14 mouse cellular contexts compared by ENCODE assay signal in the genomic region with DNA sequence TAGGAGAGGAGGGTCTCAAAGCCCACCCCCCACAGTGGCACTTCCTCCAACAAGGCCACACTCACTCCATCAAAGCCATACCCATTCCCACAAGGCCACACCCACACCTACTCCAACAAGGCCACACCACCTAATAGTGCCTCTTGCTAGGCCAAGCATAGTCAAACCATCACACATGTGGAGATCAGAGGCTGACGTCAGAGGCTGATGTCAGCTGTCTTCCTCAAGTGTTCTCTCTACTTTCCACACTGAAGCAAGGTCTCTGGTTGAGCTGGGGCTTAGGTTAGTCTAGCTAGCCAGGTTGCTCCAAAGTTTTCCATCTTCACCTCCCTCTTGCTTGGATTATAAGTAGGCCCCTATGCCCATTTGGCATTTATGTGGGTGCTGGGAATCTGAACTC. TPM values are rescaled to one million over a fixed set of nuclear protein-coding genes. Genes with fewer than 3 reads are reported as not detected.
DNase-seq lines count a peak whose midpoint lies in the region; ATAC-seq and TF ChIP-seq lines count a peak whose summit lies in the region.
"Had no signal": no experiment of that assay in that cellular context is flagged by ENCODE, and none has a peak within 500 bp of the region (broad histone marks: within the 10 kb centered on the region; RNA-seq: fewer than 3 reads in every experiment).

No protein-coding gene starts in this region.

- TF ChIP-seq CTCF in stomach, postnatal 0 days (IDR thresholded peaks at IDR 0.05; ENCODE audit: low read depth), result no peak

- no peak for TF ChIP-seq EP300 in stomach, postnatal 0 days (optimal IDR thresholded peaks at IDR 0.05)

- no peaks in the 10 kb centered on the region for H3K9me3 ChIP-seq in kidney, embryonic 14.5 days (ENCODE audit: control insufficient read depth, low read length)
- H3K9me3 ChIP-seq in stomach, embryonic 15.5 days, result no peaks in the 10 kb centered on the region
- no peaks in the 10 kb centered on the region for H3K9me3 ChIP-seq in stomach, postnatal 0 days (ENCODE audit: control insufficient read depth, low read length)
- no peaks in the 10 kb centered on the region for H3K9me3 ChIP-seq in hindbrain, embryonic 12.5 days (replicated peaks)
- H3K9me3 ChIP-seq: embryonic facial prominence, embryonic 13.5 days; forebrain, embryonic 13.5 days; heart, embryonic 12.5 days; midbrain, embryonic 15.5 days had no signal

- H3K4me3 ChIP-seq in kidney, embryonic 14.5 days (ENCODE audit: low read length), result no peak overlapping the region
- H3K4me3 ChIP-seq in stomach, embryonic 15.5 days (replicated peaks), result no peak overlapping the region
- no peak overlapping the region for H3K4me3 ChIP-seq in stomach, postnatal 0 days (ENCODE audit: low read depth, low read length)
- no peak overlapping the region for H3K4me3 ChIP-seq in hindbrain, embryonic 12.5 days
- H3K4me3 ChIP-seq: embryonic facial prominence, embryonic 13.5 days; forebrain, embryonic 13.5 days; gastrocnemius, adult 2 months; heart, embryonic 12.5 days; midbrain, embryonic 15.5 days had no signal

- H3K9ac ChIP-seq in kidney, embryonic 14.5 days (ENCODE audit: low read depth, low read length), result no peak overlapping the region
- no peak overlapping the region for H3K9ac ChIP-seq in stomach, embryonic 15.5 days
- H3K9ac ChIP-seq in stomach, postnatal 0 days (ENCODE audit: low read length), result no peak overlapping the region
- no peak overlapping the region for H3K9ac ChIP-seq in hindbrain, embryonic 12.5 days
- H3K9ac ChIP-seq: embryonic facial prominence, embryonic 13.5 days; forebrain, embryonic 13.5 days; heart, embryonic 12.5 days; midbrain, embryonic 15.5 days had no signal

- no peak overlapping the region for H3K4me2 ChIP-seq in kidney, embryonic 14.5 days (replicated peaks; ENCODE audit: low read depth, low read length)
- no peak overlapping the region for H3K4me2 ChIP-seq in stomach, embryonic 15.5 days
- no peak overlapping the region for H3K4me2 ChIP-seq in stomach, postnatal 0 days (replicated peaks; ENCODE audit: low read depth)
- H3K4me2 ChIP-seq in hindbrain, embryonic 12.5 days (replicated peaks), result no peak overlapping the region
- H3K4me2 ChIP-seq: embryonic facial prominence, embryonic 13.5 days; forebrain, embryonic 13.5 days; heart, embryonic 12.5 days; midbrain, embryonic 15.5 days had no signal

- peak overlapping the region; percentile 44; the same call in 1 of the 2 replicates for H3K27ac ChIP-seq in kidney, embryonic 14.5 days (ENCODE audit: low read depth, low read length)
- H3K27ac ChIP-seq in stomach, embryonic 15.5 days, result peak overlapping the region; percentile 71; the same call in 1 of the 2 replicates
- H3K27ac ChIP-seq in stomach, postnatal 0 days (replicated peaks), result no peak overlapping the region
- H3K27ac ChIP-seq in hindbrain, embryonic 12.5 days, result no peak overlapping the region
- H3K27ac ChIP-seq: embryonic facial prominence, embryonic 13.5 days; forebrain, embryonic 13.5 days; gastrocnemius, adult 2 months; midbrain, embryonic 15.5 days had no signal

- no peaks in the 10 kb centered on the region for H3K27me3 ChIP-seq in kidney, embryonic 14.5 days (ENCODE audit: control insufficient read depth, insufficient read depth, low read length)
- no peaks in the 10 kb centered on the region for H3K27me3 ChIP-seq in stomach, embryonic 15.5 days (replicated peaks)
- no peaks in the 10 kb centered on the region for H3K27me3 ChIP-seq in stomach, postnatal 0 days (ENCODE audit: control insufficient read depth, insufficient read depth, low read length)
- no peaks in the 10 kb centered on the region for H3K27me3 ChIP-seq in hindbrain, embryonic 12.5 days
- H3K27me3 ChIP-seq: embryonic facial prominence, embryonic 13.5 days; forebrain, embryonic 13.5 days; heart, embryonic 12.5 days; midbrain, embryonic 15.5 days had no signal

- WGBS in kidney, embryonic 14.5 days, result 71% methylated on average over 1 of the region's 1 CpGs
- 71% methylated on average over 1 of the region's 1 CpGs for WGBS in stomach, embryonic 15.5 days
- 76% methylated on average over 1 of the region's 1 CpGs for WGBS in stomach, postnatal 0 days
- WGBS in hindbrain, embryonic 12.5 days, result 81% methylated on average over 1 of the region's 1 CpGs

- no peak for ATAC-seq in kidney, embryonic 14.5 days (ENCODE audit: low FRiP score, low TSS enrichment)
- no peak for ATAC-seq in stomach, embryonic 15.5 days (ENCODE audit: insufficient read depth, low FRiP score, low read depth)
- no peak for ATAC-seq in stomach, postnatal 0 days (ENCODE audit: low FRiP score, low TSS enrichment)
- ATAC-seq in hindbrain, embryonic 12.5 days (ENCODE audit: low FRiP score), result no peak
- ATAC-seq: forebrain, embryonic 13.5 days; midbrain, embryonic 15.5 days had no signal

- DNase-seq in kidney, adult 8-10 months, result no peak
- DNase-seq in stomach, postnatal 0 days (ENCODE audit: low spot score), result no peak
- DNase-seq in natural killer cell, adult 2 months (ENCODE audit: low spot score in 2 of 2), result peak; percentile 43 to 63
- peak; percentile 54 for DNase-seq in thymus, postnatal 4 days
- DNase-seq in left cerebral cortex, adult 8-10 months (ENCODE audit: low spot score in 2 of 2), result no peak
- DNase-seq: cerebellum, adult 9-10 months; gastrocnemius, adult 2 months had no signal

- H3K4me1 ChIP-seq in kidney, embryonic 14.5 days (ENCODE audit: control insufficient read depth, insufficient read depth, low read length), result 0 out of 2 replicates have a peak, but pooled peaks cover 3% of the 10 kb centered on the region
- H3K4me1 ChIP-seq in stomach, embryonic 15.5 days, result peaks cover 8% of the 10 kb centered on the region; the same call in 1 of the 2 replicates
- no peaks in the 10 kb centered on the region for H3K4me1 ChIP-seq in stomach, postnatal 0 days (replicated peaks; ENCODE audit: control insufficient read depth, insufficient read depth)
- H3K4me1 ChIP-seq in hindbrain, embryonic 12.5 days, result no peaks in the 10 kb centered on the region
- H3K4me1 ChIP-seq: forebrain, embryonic 13.5 days; midbrain, embryonic 15.5 days had no signal

- H3K36me3 ChIP-seq in kidney, embryonic 14.5 days (ENCODE audit: control insufficient read depth, insufficient read depth, low read length), result no peaks in the 10 kb centered on the region
- no peaks in the 10 kb centered on the region for H3K36me3 ChIP-seq in stomach, embryonic 15.5 days
- no peaks in the 10 kb centered on the region for H3K36me3 ChIP-seq in stomach, postnatal 0 days (ENCODE audit: control insufficient read depth, insufficient read depth, low read length)
- H3K36me3 ChIP-seq in hindbrain, embryonic 12.5 days, result no peaks in the 10 kb centered on the region
- H3K36me3 ChIP-seq: embryonic facial prominence, embryonic 13.5 days; heart, embryonic 12.5 days; midbrain, embryonic 15.5 days had no signal

RNA-seq across cellular contexts. Expression of gene Aff3, which starts 0.9 kb away (rescaled TPM):
- 8.4 and 11.9 TPM in 2 replicates for polyA plus RNA-seq in kidney, embryonic 14.5 days (2014; fragmentation: Nextera tagmentation; extraction: Ambion mirVana)
- polyA plus RNA-seq in stomach, embryonic 15.5 days (2015; fragmentation: Nextera tagmentation; extraction: Ambion mirVana), result 9.9 and 10.1 TPM in 2 replicates
- 1.9 and 2.1 TPM in 2 replicates for polyA plus RNA-seq in stomach, postnatal 0 days (2015; fragmentation: Nextera tagmentation; extraction: Ambion mirVana)
- polyA plus RNA-seq in hindbrain, embryonic 12.5 days (2016; fragmentation: Nextera tagmentation; extraction: Ambion mirVana), result 45.1 and 45.2 TPM in 2 replicates
- total RNA-seq in left cerebral cortex, adult 8-10 months (2022), result 100 to 1,000 TPM in 3 of 4 experiments, 10 to 100 TPM in 1; 96.9 to 118 (median 107) TPM

Comparison
In these comparisons a context has a peak if more than half of its experiments do, and no peak if none do; other contexts are left out.
1. H3K27ac ChIP-seq: peak in kidney, embryonic 14.5 days (single experiment) and stomach, embryonic 15.5 days (single experiment); none in stomach, postnatal 0 days (single experiment) and hindbrain, embryonic 12.5 days (single experiment).
2. DNase-seq: peak in natural killer cell, adult 2 months (2 of 2) and thymus, postnatal 4 days (single experiment); none in kidney, adult 8-10 months (0 of 2), stomach, postnatal 0 days (single experiment) and left cerebral cortex, adult 8-10 months (0 of 2).